Mouse (Mus musculus) adrenal gland, adult (tissue): Measurements from ENCODE around the gene Wdr20.
A peak's percentile ranks its signal among the peaks of the same experiment; 100 is the strongest.

ENCODE experiments used
- DNase-seq, 2 experiments: peaks; one replicate each; pipeline ENCODE4 v3.0.0; 2022 to 2023; ENCODE audit warnings: low spot score in 1 of 2; ENCODE audit not compliant: inconsistent age in 2 of 2

The Wdr20 gene

DNA sequence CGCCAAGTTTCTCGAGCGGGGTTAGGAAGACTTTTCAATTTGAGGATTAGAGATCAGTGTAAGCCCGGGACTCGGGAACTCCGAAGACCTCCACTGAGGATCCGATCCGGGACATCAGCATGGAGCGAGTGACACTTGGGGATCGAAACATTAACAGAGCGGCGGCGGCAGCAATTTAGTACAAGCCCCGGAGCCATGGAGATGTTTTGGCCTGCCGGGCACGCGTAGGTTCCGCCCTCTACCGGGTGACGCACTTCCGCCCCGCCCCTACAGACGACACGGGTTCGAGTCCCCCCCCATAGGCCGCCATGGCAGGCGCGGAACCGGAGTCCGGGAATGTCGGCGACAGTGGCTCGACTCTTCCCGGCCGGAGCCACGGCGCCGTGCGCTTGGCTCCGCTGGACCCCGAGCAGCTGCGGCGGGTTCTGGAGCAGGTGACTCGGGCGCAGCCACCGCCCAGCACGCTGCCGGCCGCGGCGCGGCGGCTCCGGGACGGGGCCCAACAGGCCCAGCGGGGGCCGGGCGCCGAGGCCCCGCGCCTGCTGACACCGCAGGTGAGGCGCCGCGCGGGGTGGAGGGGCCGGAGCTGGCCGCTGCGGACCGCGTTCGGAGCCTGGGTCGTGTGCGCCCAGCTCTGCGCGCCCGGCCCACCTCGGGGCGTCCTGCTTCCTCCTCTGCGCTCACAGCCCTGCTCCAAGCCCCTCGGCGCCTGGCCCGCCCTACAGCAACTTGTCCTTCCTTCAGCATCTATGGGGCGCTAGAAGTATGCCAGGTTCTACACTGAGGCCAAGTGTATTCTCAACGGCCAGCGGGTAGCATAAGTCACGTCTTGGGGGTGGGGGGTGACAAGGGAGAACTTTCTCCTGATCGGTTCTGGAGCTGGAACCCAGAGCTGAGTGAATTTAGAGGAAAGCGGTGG, 112.5 kb downstream of the Wdr20 start, which contains the start of gene Zfp839:
Zfp839 (plus strand) TSS at position 244 of the 919 bp plus-strand sequence.
- DNase-seq = peak; percentile 90 to 97

DNA sequence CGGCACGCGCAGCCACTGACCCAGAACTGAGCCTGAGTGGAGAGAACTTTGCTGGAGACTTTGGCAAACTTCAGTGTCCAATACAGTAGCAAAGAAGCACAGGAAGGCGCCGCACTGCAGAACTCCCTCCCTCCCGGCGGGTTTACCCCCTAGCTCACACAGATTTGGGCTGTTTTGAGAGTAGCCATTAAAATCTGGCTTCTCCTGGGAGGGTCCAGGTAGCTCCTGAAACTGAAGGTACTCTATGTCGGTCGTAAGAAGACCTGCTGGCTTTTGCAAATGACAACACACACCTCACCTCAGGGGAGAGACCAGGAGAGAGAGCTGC, 113.1 kb downstream of the Wdr20 start:
- no peak for DNase-seq

DNA sequence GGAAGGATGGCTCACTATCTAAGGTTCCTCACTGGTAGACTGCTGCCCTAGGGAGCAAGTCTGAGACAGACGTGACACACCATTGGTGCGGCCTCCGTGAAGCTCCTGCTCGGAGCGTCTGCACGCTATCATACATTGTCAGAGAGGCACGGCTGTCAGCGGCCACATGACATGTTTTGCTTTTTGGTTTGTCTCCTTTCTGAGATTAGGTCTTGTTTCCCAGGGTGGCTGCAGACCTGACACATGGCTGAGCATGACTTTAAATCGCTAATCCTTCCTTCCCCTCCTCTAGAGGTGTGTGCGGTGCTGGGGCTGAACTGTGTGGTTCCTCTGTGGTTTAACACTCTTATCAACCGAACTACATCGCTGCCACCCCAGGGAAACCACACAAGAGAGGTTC, 113.7 kb downstream of the Wdr20 start:
- DNase-seq = peak in 1 of 2 experiments; percentile 73

DNA sequence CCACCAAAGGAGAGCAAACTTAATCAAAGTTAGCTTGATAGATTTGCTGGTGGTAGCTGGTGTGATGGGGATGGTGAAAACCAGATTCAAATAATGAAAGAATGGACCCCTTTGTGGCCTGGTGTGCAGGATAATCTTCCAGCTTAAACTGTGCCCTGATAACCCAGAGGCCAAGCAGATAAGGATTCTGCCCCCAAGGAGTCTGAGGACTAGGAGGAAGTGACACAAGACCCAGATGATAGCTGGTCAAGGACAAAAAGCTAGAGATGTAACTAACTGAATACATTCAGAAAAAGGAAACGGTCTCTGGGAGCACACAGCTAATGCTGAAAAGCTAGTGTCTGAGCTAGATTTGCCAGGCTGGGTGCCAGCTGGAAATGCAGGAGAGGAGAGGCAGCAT, 114.2 kb downstream of the Wdr20 start:
- peak in 1 of 2 experiments; percentile 54 for DNase-seq
